In genomic region chr14:11161751-11162231, GRCm38 (mm10) we compare ENCODE assay signal across 8 mouse cellular contexts. TPM values are rescaled to one million over a fixed set of nuclear protein-coding genes. Genes with fewer than 3 reads are reported as not detected.
DNase-seq lines count a peak whose midpoint lies in the region; ATAC-seq and TF ChIP-seq lines count a peak whose summit lies in the region.

Gene Fhit (minus strand): TSS chr14:11162035.

- ATAC-seq in embryonic facial prominence, embryonic 15.5 days (ENCODE audit: insufficient number of reproducible peaks, low FRiP score, low TSS enrichment, low read depth) = peak; percentile 97
- ATAC-seq in midbrain, embryonic 12.5 days (ENCODE audit: low FRiP score, low read depth) = peak; percentile 96

- peak within 1 kb of the TSS; percentile 79 for H3K4me2 ChIP-seq in embryonic facial prominence, embryonic 15.5 days (replicated peaks)
- H3K4me2 ChIP-seq in midbrain, embryonic 12.5 days (replicated peaks) = peak within 1 kb of the TSS; percentile 79

- H3K9ac ChIP-seq in embryonic facial prominence, embryonic 15.5 days = peak within 1 kb of the TSS; percentile 52
- peak within 1 kb of the TSS; percentile 61 for H3K9ac ChIP-seq in midbrain, embryonic 12.5 days (replicated peaks)

- WGBS in embryonic facial prominence, embryonic 15.5 days = 0% methylated on average over 28 of the region's 28 CpGs
- WGBS in kidney, adult 2 months = under 1% methylated on average over 28 of the region's 28 CpGs
- WGBS in limb, embryonic 10.5 days = under 1% methylated on average over 28 of the region's 28 CpGs
- WGBS in midbrain, embryonic 12.5 days = 1% methylated on average over 28 of the region's 28 CpGs
- WGBS in small intestine, adult 2 months = under 1% methylated on average over 28 of the region's 28 CpGs

- H3K4me1 ChIP-seq in embryonic facial prominence, embryonic 15.5 days = no peaks in the 10 kb centered on the region
- peaks cover 16% of the 10 kb centered on the region for H3K4me1 ChIP-seq in kidney, adult 2 months (ENCODE audit: control insufficient read depth, insufficient read depth, low read length)
- H3K4me1 ChIP-seq in limb, embryonic 10.5 days = no peaks in the 10 kb centered on the region
- H3K4me1 ChIP-seq in midbrain, embryonic 12.5 days = no peaks in the 10 kb centered on the region
- H3K4me1 ChIP-seq in small intestine, adult 2 months (ENCODE audit: control insufficient read depth, insufficient read depth, insufficient read length, low read length) = peaks cover 4% of the 10 kb centered on the region; the same call in 1 of the 2 replicates

- peak within 1 kb of the TSS; percentile 65 for H3K4me3 ChIP-seq in embryonic facial prominence, embryonic 15.5 days (replicated peaks)
- H3K4me3 ChIP-seq in kidney, adult 2 months (ENCODE audit: insufficient read depth, low read depth, low read length) = peak within 1 kb of the TSS; percentile 78
- H3K4me3 ChIP-seq in limb, embryonic 10.5 days = peak within 1 kb of the TSS; percentile 59
- peak within 1 kb of the TSS; percentile 68 for H3K4me3 ChIP-seq in midbrain, embryonic 12.5 days
- H3K4me3 ChIP-seq in small intestine, adult 2 months (ENCODE audit: low read depth, low read length) = peak within 1 kb of the TSS; percentile 86

- TF ChIP-seq CTCF in kidney, adult 2 months (conservative IDR thresholded peaks at IDR 0.05; ENCODE audit: insufficient read depth, insufficient read length, low read depth, low read length) = no peak
- TF ChIP-seq CTCF in small intestine, adult 2 months (IDR thresholded peaks at IDR 0.05; ENCODE audit: extremely low read depth, insufficient read length, insufficient replicate concordance, low read depth, low read length) = no peak

- peak; percentile 33 for TF ChIP-seq POLR2A in kidney, adult 2 months (IDR thresholded peaks at IDR 0.05; ENCODE audit: low read depth, low read length)
- peak; percentile 24; the same call in 1 of the 2 replicates for TF ChIP-seq POLR2A in small intestine, adult 2 months (IDR thresholded peaks at IDR 0.05; ENCODE audit: low read depth, low read length)

- no peaks in the 10 kb centered on the region for H3K36me3 ChIP-seq in embryonic facial prominence, embryonic 15.5 days
- no peaks in the 10 kb centered on the region for H3K36me3 ChIP-seq in kidney, adult 2 months (ENCODE audit: control insufficient read depth, insufficient read depth, low read length)
- H3K36me3 ChIP-seq in limb, embryonic 10.5 days = no peaks in the 10 kb centered on the region
- no peaks in the 10 kb centered on the region for H3K36me3 ChIP-seq in midbrain, embryonic 12.5 days
- no peaks in the 10 kb centered on the region for H3K36me3 ChIP-seq in small intestine, adult 2 months (ENCODE audit: control insufficient read depth, insufficient read depth, low read length)

- H3K9me3 ChIP-seq in embryonic facial prominence, embryonic 15.5 days (replicated peaks) = no peaks in the 10 kb centered on the region
- H3K9me3 ChIP-seq in limb, embryonic 10.5 days (replicated peaks) = no peaks in the 10 kb centered on the region
- H3K9me3 ChIP-seq in midbrain, embryonic 12.5 days = no peaks in the 10 kb centered on the region

- peak within 1 kb of the TSS; percentile 61 for H3K27ac ChIP-seq in embryonic facial prominence, embryonic 15.5 days (replicated peaks)
- peak within 1 kb of the TSS; percentile 96 for H3K27ac ChIP-seq in kidney, adult 2 months (ENCODE audit: insufficient read depth, low read depth, low read length)
- peak within 1 kb of the TSS; percentile 79 for H3K27ac ChIP-seq in limb, embryonic 10.5 days
- peak within 1 kb of the TSS; percentile 39; the same call in 1 of the 2 replicates for H3K27ac ChIP-seq in midbrain, embryonic 12.5 days (replicated peaks)
- H3K27ac ChIP-seq in small intestine, adult 2 months (ENCODE audit: insufficient read depth, low read depth, low read length) = 0 out of 2 replicates have a peak within 1 kb of the TSS, but pooled peaks have one; percentile 18

- DNase-seq in brain, adult 2 months (ENCODE audit: low read depth, low spot score) = peak; percentile 99
- peak; percentile 92 for DNase-seq in heart, adult 8-10 months (ENCODE audit: low spot score)
- DNase-seq in kidney, adult 2 months = peak; percentile 98
- DNase-seq in limb, embryonic 10.5 days (ENCODE audit: low spot score) = peak; percentile 78
- DNase-seq in adipocyte (ENCODE audit: low spot score) = no peak

- no peaks in the 10 kb centered on the region for H3K27me3 ChIP-seq in embryonic facial prominence, embryonic 15.5 days
- no peaks in the 10 kb centered on the region for H3K27me3 ChIP-seq in kidney, adult 2 months (replicated peaks; ENCODE audit: control insufficient read depth, insufficient read depth, low read length)
- H3K27me3 ChIP-seq in limb, embryonic 10.5 days (ENCODE audit: low read depth, poor library complexity, severe bottlenecking) = no peaks in the 10 kb centered on the region
- H3K27me3 ChIP-seq in midbrain, embryonic 12.5 days = no peaks in the 10 kb centered on the region
- H3K27me3 ChIP-seq in small intestine, adult 2 months (ENCODE audit: control insufficient read depth, insufficient read depth, low read length) = no peaks in the 10 kb centered on the region

RNA-seq across cellular contexts. Expression of gene Fhit, which starts in this region (rescaled TPM):
- 6.9 and 8.7 TPM in 2 replicates for polyA plus RNA-seq in embryonic facial prominence, embryonic 15.5 days (2015; fragmentation: Nextera tagmentation; extraction: Ambion mirVana)
- total RNA-seq in heart, adult 8-10 months (2022) = 1 to 10 TPM; 1.2 to 2.0 (median 1.5) TPM
- 18.1 and 21.3 TPM in 2 replicates for polyA plus RNA-seq in kidney, adult 2 months (2012; rRNA removed)
- polyA plus RNA-seq in limb, embryonic 10.5 days (2016; fragmentation: Nextera tagmentation; extraction: Ambion mirVana) = 2.0 and 2.4 TPM in 2 replicates
- 5.3 and 6.7 TPM in 2 replicates for polyA plus RNA-seq in midbrain, embryonic 12.5 days (2016; fragmentation: Nextera tagmentation; extraction: Ambion mirVana)
- polyA plus RNA-seq in small intestine, adult 2 months (2012; rRNA removed) = 1.8 and 3.7 TPM in 2 replicates

Comparison
In these comparisons a context has a peak if more than half of its experiments do, and no peak if none do; other contexts are left out.
1. H3K27ac ChIP-seq: peak in every context shown above with its lines; median percentile 96 in kidney, adult 2 months; 79 in limb, embryonic 10.5 days; 61 in embryonic facial prominence, embryonic 15.5 days; 39 in midbrain, embryonic 12.5 days; 18 in small intestine, adult 2 months.